Mouse (Mus musculus): Measurements from ENCODE around the gene Bricd5. TPM values are rescaled to one million over a fixed set of nuclear protein-coding genes. Genes with fewer than 3 reads are reported as not detected.

Gene Bricd5
- total and polyA plus RNA-seq, 3 experiments = 0.98 TPM; not detected in 2

DNA sequence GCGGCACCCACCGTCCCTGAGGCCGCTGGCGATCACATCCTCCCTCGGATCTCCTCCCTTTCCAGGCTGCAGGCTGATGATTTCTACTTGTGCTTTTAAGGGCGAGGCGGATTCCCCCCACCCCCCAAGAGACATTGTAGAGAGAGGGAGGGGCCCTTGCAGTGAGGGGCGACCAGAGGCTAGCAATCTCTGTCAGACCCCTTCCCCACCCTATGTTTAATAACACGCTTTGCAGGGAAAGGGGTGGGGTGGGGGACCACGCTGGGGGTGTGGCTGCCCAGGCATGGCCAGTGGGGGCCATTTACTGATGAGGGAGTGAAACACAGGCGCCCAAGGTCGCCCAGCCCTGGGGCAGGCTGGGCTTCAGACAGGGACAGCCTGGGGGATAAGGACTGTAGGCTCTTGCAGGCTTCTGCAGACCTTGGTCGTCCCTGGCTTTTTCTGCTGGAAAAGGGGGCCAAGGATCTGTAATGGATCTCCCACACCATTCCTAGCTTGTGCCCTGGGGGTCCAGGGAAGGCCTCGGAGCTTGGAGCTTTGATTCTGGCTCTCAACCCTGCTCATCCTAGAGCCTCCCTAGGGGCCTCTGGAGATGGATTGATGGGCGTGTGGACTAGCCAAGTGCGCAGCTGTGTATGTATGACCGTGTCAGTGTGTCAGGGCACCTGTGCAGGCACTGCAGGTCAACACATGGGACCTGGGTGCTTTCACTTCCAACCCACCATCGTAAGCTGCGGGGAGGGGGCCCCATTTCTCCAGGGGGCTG, 15.8 kb downstream of the Bricd5 start:
- H3K4me3 ChIP-seq (replicated peaks in 1 of 3; ENCODE audit: low read depth in 2 of 3, low read length in 2 of 3, poor library complexity in 1 of 3) = peak overlapping the region in 1 of 3 experiments; percentile 47
- peaks cover 56% of the 10 kb centered on the region for H3K27me3 ChIP-seq (replicated peaks)
- DNase-seq (ENCODE audit: extremely low read depth) = no peak

DNA sequence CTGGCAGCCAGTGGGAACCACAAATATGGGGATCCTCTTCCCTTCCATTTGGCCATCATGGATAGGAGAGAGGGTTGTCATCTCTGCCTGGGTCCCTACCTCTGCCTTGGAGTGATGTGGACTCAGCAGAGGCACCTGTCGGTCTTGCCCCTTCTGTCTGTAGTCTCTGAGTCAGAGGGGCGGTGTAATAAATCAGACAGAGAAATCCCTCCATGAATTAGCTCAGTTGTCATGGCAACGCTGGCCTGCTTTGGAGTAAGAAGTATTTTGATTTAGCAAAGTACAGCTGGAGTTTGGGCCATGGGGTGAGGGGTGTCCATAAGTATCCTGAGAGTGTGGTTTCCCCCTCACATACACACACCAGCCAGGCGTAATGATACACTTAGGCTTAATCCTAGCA, 16.7 kb downstream of the Bricd5 start:
- DNase-seq (ENCODE audit: extremely low read depth) = no peak
- Histone ChIP-seq H3K4me1 (ENCODE audit: control insufficient read depth in 1 of 2, insufficient read depth in 2 of 2) (peaks cover 3% of the 10 kb centered on the region in 2 experiments; a peak in 2 of 4 replicates), H3K36me3 (replicated peaks in 1 of 2; ENCODE audit: control insufficient read depth in 1 of 2, insufficient read depth in 1 of 2, low read length in 1 of 2) (no peaks in the 10 kb centered on the region), H3K4me2 (ENCODE audit: insufficient read depth, low read depth, poor library complexity, severe bottlenecking) (no peak overlapping the region), H3K9ac (ENCODE audit: insufficient read depth, low read depth) (no peak overlapping the region), H3K27ac (ENCODE audit: insufficient read depth, low read depth) (no peak overlapping the region), H3K27me3 (replicated peaks) (peaks cover 53% of the 10 kb centered on the region), H3K9me3 (replicated peaks; ENCODE audit: low read length) (no peaks in the 10 kb centered on the region), H3K79me2 (replicated peaks; ENCODE audit: control insufficient read depth, extremely low read depth, insufficient read depth, poor library complexity, severe bottlenecking) (no peaks in the 10 kb centered on the region), H3K4me3 (replicated peaks in 1 of 3; ENCODE audit: low read depth in 2 of 3, low read length in 2 of 3, poor library complexity in 1 of 3) (no peak overlapping the region)
- TF ChIP-seq MAZ (IDR thresholded peaks at IDR 0.05; ENCODE audit: low read depth, low read length) (no peak), POLR2A (IDR thresholded peaks at IDR 0.05; ENCODE audit: low read depth, low read length) (no peak), JUND (conservative IDR thresholded peaks at IDR 0.05; ENCODE audit: low read depth, low read length) (no peak), NELFE (IDR thresholded peaks at IDR 0.05; ENCODE audit: low read depth, low read length) (no peak), ZKSCAN1 (IDR thresholded peaks at IDR 0.05; ENCODE audit: borderline replicate concordance, low read depth, low read length) (no peak), MXI1 (IDR thresholded peaks at IDR 0.05; ENCODE audit: low read depth, low read length) (no peak), MYC (IDR thresholded peaks at IDR 0.05; ENCODE audit: low read depth, low read length) (no peak), USF1 (IDR thresholded peaks at IDR 0.05; ENCODE audit: low read depth, low read length) (no peak), POLR2AphosphoS2 (IDR thresholded peaks at IDR 0.05; ENCODE audit: low read depth, low read length) (no peak), GABPA (IDR thresholded peaks at IDR 0.05; ENCODE audit: insufficient replicate concordance, low read depth, low read length) (no peak), IRF4 (IDR thresholded peaks at IDR 0.05; ENCODE audit: low read depth, low read length) (no peak), MAX (IDR thresholded peaks at IDR 0.05; ENCODE audit: low read length) (no peak), TCF12 (IDR thresholded peaks at IDR 0.05; ENCODE audit: low read depth, low read length) (no peak), KAT2A (IDR thresholded peaks at IDR 0.05; ENCODE audit: insufficient replicate concordance, low read length) (no peak), MAFK (IDR thresholded peaks at IDR 0.05; ENCODE audit: insufficient replicate concordance, low read length) (no peak), CHD1 (IDR thresholded peaks at IDR 0.05; ENCODE audit: low read depth, low read length) (no peak), ELF1 (IDR thresholded peaks at IDR 0.05; ENCODE audit: low read depth, low read length) (no peak)
- in situ Hi-C loops (cut with MboI; ENCODE audit: low pct_ligation_motif_present, low pct_unique_long_range_greater_than_20kb, low sequenced_read_pairs) = no loop called here
- dilution Hi-C loops (cut with MboI; ENCODE audit: extremely low pct_ligation_motif_present, extremely low pct_unique_long_range_greater_than_20kb, low sequenced_read_pairs) = no loop called here

More for the DNA sequence above, 15.8 kb downstream of the Bricd5 start:
- H3K36me3 ChIP-seq (replicated peaks in 1 of 2; ENCODE audit: control insufficient read depth in 1 of 2, insufficient read depth in 1 of 2, low read length in 1 of 2) = no peaks in the 10 kb centered on the region
- dilution Hi-C loops (cut with MboI; ENCODE audit: extremely low pct_ligation_motif_present, extremely low pct_unique_long_range_greater_than_20kb, low sequenced_read_pairs) (no loop called here), in situ Hi-C loops (cut with MboI; ENCODE audit: low pct_ligation_motif_present, low pct_unique_long_range_greater_than_20kb, low sequenced_read_pairs) (no loop called here)
- H3K27ac ChIP-seq (ENCODE audit: insufficient read depth, low read depth) = no peak overlapping the region
- H3K4me1 ChIP-seq (ENCODE audit: control insufficient read depth in 1 of 2, insufficient read depth in 2 of 2) = peaks cover 5 to 6% of the 10 kb centered on the region in 2 experiments; a peak in 2 of 4 replicates
- H3K9me3 ChIP-seq (replicated peaks; ENCODE audit: low read length) = no peaks in the 10 kb centered on the region
- H3K79me2 ChIP-seq (replicated peaks; ENCODE audit: control insufficient read depth, extremely low read depth, insufficient read depth, poor library complexity, severe bottlenecking) = no peaks in the 10 kb centered on the region
- H3K4me2 ChIP-seq (ENCODE audit: insufficient read depth, low read depth, poor library complexity, severe bottlenecking) = peak overlapping the region; percentile 76; the same call in 1 of the 2 replicates
- TF ChIP-seq USF2 (conservative IDR thresholded peaks at IDR 0.05; ENCODE audit: low read depth, low read length) (no peak), MYC (IDR thresholded peaks at IDR 0.05; ENCODE audit: low read depth, low read length) (no peak), JUN (IDR thresholded peaks at IDR 0.05; ENCODE audit: insufficient read depth, low read depth, low read length) (no peak), ZNF384 (IDR thresholded peaks at IDR 0.05; ENCODE audit: low read depth, low read length) (no peak), CHD2 (IDR thresholded peaks at IDR 0.05; ENCODE audit: low read length) (no peak), TCF12 (IDR thresholded peaks at IDR 0.05; ENCODE audit: low read depth, low read length) (no peak), MAZ (IDR thresholded peaks at IDR 0.05; ENCODE audit: low read depth, low read length) (no peak), ZC3H11A (IDR thresholded peaks at IDR 0.05; ENCODE audit: low read depth, low read length) (no peak), POLR2AphosphoS2 (IDR thresholded peaks at IDR 0.05; ENCODE audit: low read depth, low read length) (no peak)
- H3K9ac ChIP-seq (ENCODE audit: insufficient read depth, low read depth) = no peak overlapping the region
